Comparison of ENCODE assay signal across 9 mouse cellular contexts in genomic region chr2:141998901-141999300, GRCm38 (mm10).
A peak's percentile ranks its signal among the peaks of the same experiment; 100 is the strongest.
DNase-seq lines count a peak whose midpoint lies in the region; ATAC-seq lines count a peak whose summit lies in the region.
"Had no signal": no experiment of that assay in that cellular context is flagged by ENCODE, and none has a peak within 500 bp of the region (broad histone marks: within the 10 kb centered on the region; RNA-seq: fewer than 3 reads in every experiment).

No protein-coding gene starts in this region.

- H3K4me2 ChIP-seq in forebrain, embryonic 15.5 days (replicated peaks) = no peak overlapping the region
- no peak overlapping the region for H3K4me2 ChIP-seq in neural tube, embryonic 14.5 days (ENCODE audit: low read depth, low read length)

- DNase-seq in gastrocnemius, postnatal 10 days = peak; percentile 8
- DNase-seq in gastrocnemius, postnatal 25 days = no peak
- peak; percentile 1 to 32 for DNase-seq in adrenal gland, postnatal 36 days
- DNase-seq in layer of hippocampus, adult 18-20 months (ENCODE audit: low spot score in 2 of 2) = peak; percentile 19 to 23
- DNase-seq in urinary bladder, postnatal 10 days (ENCODE audit: low spot score) = no peak

- peaks cover 10% of the 10 kb centered on the region for H3K4me1 ChIP-seq in forebrain, embryonic 15.5 days
- no peaks in the 10 kb centered on the region for H3K4me1 ChIP-seq in neural tube, embryonic 14.5 days (ENCODE audit: control insufficient read depth, insufficient read depth, low read length)

- no peaks in the 10 kb centered on the region for H3K9me3 ChIP-seq in forebrain, embryonic 15.5 days
- no peaks in the 10 kb centered on the region for H3K9me3 ChIP-seq in neural tube, embryonic 14.5 days (ENCODE audit: control insufficient read depth, low read length)

- ATAC-seq in forebrain, embryonic 15.5 days (replicated peaks) = peak; percentile 94
- peak; percentile 34; the same call in 1 of the 2 replicates for ATAC-seq in neural tube, embryonic 14.5 days (ENCODE audit: low read depth)
- ATAC-seq in megakaryocyte progenitor cell, adult 5-6 weeks (replicated peaks; ENCODE audit: poor library complexity) = no peak

- H3K36me3 ChIP-seq in forebrain, embryonic 15.5 days = no peaks in the 10 kb centered on the region
- H3K36me3 ChIP-seq in neural tube, embryonic 14.5 days (ENCODE audit: control insufficient read depth, insufficient read depth, low read length) = no peaks in the 10 kb centered on the region

- H3K27me3 ChIP-seq in forebrain, embryonic 15.5 days = no peaks in the 10 kb centered on the region
- no peaks in the 10 kb centered on the region for H3K27me3 ChIP-seq in neural tube, embryonic 14.5 days (ENCODE audit: control insufficient read depth, insufficient read depth, low read length)

- no peak overlapping the region for H3K9ac ChIP-seq in forebrain, embryonic 15.5 days (replicated peaks)
- no peak overlapping the region for H3K9ac ChIP-seq in neural tube, embryonic 14.5 days (replicated peaks; ENCODE audit: low read depth, low read length)

- H3K27ac ChIP-seq in forebrain, embryonic 15.5 days (replicated peaks) = no peak overlapping the region
- no peak overlapping the region for H3K27ac ChIP-seq in neural tube, embryonic 14.5 days (ENCODE audit: low read depth, low read length)
- H3K27ac ChIP-seq: kidney, postnatal 0 days had no signal

- 32% methylated on average over 6 of the region's 6 CpGs for WGBS in forebrain, embryonic 15.5 days
- WGBS in neural tube, embryonic 14.5 days = 66% methylated on average over 6 of the region's 6 CpGs

- no peak overlapping the region for H3K4me3 ChIP-seq in forebrain, embryonic 15.5 days
- no peak overlapping the region for H3K4me3 ChIP-seq in neural tube, embryonic 14.5 days (ENCODE audit: low read depth, low read length)

Comparison
In these comparisons a context has a peak if more than half of its experiments do, and no peak if none do; other contexts are left out.
1. DNase-seq: peak in gastrocnemius, postnatal 10 days (single experiment), adrenal gland, postnatal 36 days (2 of 2) and layer of hippocampus, adult 18-20 months (2 of 2); none in gastrocnemius, postnatal 25 days (single experiment) and urinary bladder, postnatal 10 days (single experiment).